Mouse (Mus musculus) left cerebral cortex, adult 8-10 months (tissue): ENCODE measurements around the gene Slc16a12. TPM values are rescaled to one million over a fixed set of nuclear protein-coding genes. Genes with fewer than 3 reads are reported as not detected.
A peak's percentile ranks its signal among the peaks of the same experiment; 100 is the strongest.
"Not testable (repeated sequence)": the region's sequence is repeated elsewhere in the genome, so short reads cannot be mapped to it uniquely, and the experiment has no call there.

ENCODE experiments used
- DNase-seq, 2 experiments: peaks; one replicate each; pipeline ENCODE4 v3.0.0; 2022; ENCODE audit warnings: low spot score in 2 of 2
- total RNA-seq, 4 experiments: library from RNA; stranded (reverse); gene quantifications; 2 replicates each; pipeline ENCODE4 v1.2.4; 2022

Gene Slc16a12
- total RNA-seq, 4 experiments from 2014 or later: 3.4 to 6.5 (median 3.6) TPM

DNA sequence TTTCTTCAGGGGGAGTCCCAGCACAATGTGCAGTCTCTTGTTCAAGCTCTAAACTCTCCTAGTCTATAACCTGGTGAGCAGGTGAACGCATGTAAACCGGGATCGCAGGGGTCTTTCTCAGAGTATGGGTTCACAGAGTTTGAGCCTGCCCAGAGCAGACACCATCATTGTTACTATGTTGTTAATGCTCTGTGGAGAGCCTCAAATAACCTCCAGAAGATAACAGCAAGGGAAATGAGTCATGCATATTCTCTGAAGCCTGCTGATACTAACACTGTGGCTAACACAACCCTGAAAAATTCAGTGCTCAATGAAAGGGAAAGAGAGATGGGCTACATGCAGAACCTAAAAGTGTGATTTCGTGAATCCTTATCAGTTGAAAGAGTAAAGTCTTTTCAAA lies 68.7 kb downstream of the Slc16a12 start:
- no peak for DNase-seq

DNA sequence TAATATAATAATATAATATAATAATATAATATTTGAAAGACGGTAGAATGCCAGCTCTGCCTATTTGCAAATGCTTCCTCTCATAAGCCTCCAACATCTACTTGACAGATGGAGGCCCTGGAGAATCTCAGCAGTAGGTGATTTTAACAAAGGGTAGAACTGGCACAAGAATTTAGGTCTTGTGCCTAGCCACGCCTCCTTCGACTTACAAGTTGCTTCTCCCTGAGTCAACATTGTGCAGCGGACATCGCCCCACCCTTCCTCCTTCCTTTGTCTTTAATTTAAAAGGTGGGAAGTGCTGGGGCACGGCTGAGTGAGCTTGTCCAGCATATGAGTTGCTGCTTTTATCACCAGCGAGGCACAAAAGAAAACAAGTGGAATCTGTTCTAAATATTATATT lies 73.6 kb downstream of the Slc16a12 start:
- no peak for DNase-seq

- peak; percentile 12 to 25 for DNase-seq
These were observed 81.0 kb downstream of the Slc16a12 start for GRCm38 (mm10) chr19:34666127-34666526.

DNA sequence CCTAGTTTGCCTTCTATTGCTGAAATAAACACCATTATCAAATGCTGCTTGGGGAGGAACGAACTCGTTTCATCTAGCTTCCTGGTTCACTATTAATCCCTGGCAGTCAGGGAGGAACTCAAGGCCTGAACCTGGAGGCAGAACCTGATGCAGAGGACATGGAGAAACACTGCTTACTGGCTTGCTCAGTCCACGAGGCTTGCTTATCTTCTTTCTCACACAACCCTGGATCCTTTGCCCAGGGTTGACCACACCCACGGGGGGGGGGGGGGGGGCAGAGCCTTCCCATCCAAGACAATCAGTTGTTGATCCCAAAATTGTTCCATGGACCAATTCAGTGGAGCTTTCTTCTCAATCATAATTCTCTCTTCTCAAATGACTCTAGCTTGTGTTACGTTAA lies 84.3 kb downstream of the Slc16a12 start:
- DNase-seq: no peak

DNA sequence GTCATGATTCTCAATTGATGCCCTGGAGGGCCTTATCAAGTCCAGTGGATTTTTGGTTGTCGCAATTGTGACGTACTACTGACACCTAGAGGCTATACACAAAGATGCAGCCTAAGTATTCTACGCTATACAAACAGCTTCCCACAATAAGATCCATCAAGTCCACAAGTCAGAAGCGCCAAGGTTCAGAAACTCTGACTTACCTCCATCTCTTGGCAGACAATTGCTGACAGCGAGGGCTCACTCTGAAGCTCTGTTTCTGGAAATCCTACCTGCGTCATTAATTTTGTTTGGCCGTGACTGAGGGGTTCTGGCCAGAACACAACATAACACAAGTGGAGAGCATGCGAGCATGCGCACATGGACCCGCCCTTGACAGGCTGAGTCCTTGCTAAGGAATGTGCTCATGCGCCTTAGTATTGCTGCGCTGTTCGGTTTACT lies 85.0 kb downstream of the Slc16a12 start:
- DNase-seq: peak; percentile 26 to 37

DNA sequence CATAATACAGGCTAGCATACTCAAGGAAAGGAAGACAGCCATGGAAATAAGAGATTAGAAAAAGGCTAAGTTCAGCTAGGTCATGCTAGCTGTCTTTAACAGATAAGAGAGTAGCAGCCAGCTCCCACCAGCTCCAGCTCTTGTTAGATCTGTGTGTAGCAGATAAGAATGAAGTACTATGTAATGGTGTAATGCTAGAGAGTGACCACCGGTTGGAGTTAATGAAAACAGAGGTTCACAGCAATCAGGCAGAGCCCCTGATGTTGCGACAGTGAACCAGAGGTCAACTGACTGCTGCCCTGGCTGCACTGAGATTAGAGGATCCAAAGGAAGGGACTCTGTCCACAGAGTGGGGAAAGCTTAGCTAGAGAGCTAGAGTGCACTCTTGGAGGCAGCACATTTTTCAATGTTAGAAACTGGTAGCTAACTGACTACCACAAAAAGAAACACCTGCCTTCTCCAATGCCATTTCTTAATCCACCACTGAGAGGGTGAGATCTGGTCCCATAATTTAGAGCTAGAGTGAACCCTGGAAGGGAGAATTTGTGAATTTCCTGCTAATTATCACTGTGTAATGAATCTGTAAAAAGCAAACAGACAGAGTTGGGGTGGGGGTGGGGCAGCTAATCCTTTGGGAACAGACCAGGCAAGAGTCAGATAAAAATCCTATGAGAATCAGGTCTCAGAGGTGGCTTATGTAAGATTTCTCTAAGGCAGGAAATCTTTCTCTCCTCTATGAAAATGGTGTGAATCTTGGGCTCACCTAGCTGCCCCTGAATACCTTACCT lies 90.4 kb downstream of the Slc16a12 start:
- no peak for DNase-seq

- DNase-seq: no peak
These were observed 91.8 kb downstream of the Slc16a12 start for GRCm38 (mm10) chr19:34655227-34655805.

- DNase-seq: no peak
These were observed 96.1 kb downstream of the Slc16a12 start for GRCm38 (mm10) chr19:34650997-34651396.

GRCm38 (mm10) chr19:34650276-34650675 lies 96.8 kb downstream of the Slc16a12 start:
- DNase-seq: no peak

GRCm38 (mm10) chr19:34647630-34648029 lies 99.5 kb downstream of the Slc16a12 start:
- not testable (repeated sequence) for DNase-seq

- DNase-seq: no peak
These were observed 104.5 kb downstream of the Slc16a12 start for GRCm38 (mm10) chr19:34642616-34643015.

- no peak for DNase-seq
These were observed 106.5 kb downstream of the Slc16a12 start, which contains the start of the genes Ifit1bl2 and Ifit1 for GRCm38 (mm10) chr19:34640623-34641022. Gene Ifit1bl2 (minus strand): TSS chr19:34640743. Gene Ifit1 (plus strand): TSS chr19:34640871.

DNA sequence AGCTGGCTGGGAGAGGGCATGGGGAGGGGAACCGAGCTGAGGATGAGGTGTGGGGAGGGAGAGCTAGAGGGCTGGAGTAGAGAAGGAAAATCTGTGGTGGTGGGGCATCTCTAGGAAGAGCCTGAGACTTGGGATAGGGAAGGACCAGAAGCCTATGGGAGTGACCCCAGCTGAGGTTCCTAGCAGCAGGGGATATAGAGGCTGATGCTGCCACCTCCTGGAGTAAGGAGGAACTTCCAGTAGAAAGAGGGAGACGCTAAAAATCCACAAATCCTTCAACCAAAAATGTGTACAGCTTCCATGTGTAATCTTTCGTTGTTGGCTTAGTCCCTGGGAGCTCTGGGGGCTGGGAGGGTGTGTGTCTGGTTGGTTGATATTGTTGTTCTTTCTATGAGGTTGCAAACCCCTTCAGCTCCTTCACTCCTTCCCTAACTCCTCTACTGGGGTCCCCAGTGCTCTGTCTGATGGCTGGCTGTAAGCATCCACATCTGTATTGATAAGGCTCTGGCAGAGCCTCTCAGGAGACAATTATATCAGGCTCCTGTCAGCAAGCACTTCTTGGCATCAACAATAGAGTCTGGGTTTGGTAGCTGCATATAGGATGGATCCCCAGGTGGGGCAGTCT lies 110.0 kb downstream of the Slc16a12 start:
- peak; percentile 13 to 30 for DNase-seq

DNA sequence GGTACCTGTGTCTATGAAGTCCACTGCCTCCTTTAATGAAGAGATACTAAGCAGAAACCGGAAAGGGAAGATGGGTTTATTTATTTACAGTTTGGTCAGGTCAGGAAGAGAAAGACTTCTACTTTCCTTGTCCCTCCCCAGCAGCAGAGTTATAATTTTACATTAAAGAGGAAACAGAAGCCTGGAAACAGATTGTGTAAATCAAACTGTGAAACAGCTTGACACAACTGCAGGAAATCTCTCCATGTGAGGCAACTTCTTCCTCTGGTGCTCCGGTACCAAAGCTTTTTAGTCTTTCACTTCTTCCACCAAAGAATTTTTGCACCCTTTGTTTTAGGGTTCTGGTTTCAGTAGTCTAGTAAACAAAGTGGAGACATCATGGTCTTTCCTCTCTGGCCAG lies 113.6 kb downstream of the Slc16a12 start:
- DNase-seq: no peak

GRCm38 (mm10) chr19:34631487-34631886 lies 115.6 kb downstream of the Slc16a12 start:
- no peak for DNase-seq

DNA sequence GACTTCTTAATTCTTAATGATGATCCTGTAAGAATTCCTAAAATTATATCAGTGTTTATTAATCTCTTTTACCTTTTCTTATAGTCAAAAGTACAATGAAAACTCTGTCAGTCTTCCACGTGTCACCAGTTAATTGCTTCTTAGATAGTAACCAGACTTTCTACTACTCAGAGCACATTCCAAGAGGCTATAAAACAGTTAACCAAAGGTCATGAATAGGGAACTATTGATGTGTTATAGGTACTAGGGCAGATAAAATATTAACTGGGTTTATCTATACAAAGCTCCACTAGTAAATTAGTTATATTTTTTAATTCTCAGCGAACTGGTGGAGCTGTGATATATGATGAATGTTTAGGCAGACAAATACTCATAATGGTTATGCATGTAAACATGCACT lies 119.6 kb downstream of the Slc16a12 start:
- DNase-seq: no peak

DNA sequence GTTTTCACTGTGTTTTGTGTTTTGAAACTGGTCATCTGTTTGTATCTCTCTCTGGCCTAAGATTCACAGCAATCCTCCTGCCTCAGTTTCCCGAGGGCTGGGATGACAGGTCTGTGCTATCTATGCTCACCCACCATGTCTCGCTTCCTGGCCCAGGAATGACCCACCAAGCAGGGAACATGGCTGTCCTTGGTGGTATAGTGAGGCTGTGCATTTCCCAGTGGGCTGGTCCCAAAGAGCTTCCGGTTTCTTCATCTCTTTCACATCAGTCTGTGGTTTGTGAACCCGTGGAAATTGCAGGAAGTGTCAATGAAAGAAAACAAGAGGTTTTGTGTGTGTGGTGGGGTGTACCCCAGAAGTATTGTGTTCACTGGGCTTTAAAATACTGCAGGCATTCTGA lies 122.4 kb downstream of the Slc16a12 start:
- no peak for DNase-seq

GRCm38 (mm10) chr19:34623781-34624180 lies 123.3 kb downstream of the Slc16a12 start:
- no peak for DNase-seq

DNA sequence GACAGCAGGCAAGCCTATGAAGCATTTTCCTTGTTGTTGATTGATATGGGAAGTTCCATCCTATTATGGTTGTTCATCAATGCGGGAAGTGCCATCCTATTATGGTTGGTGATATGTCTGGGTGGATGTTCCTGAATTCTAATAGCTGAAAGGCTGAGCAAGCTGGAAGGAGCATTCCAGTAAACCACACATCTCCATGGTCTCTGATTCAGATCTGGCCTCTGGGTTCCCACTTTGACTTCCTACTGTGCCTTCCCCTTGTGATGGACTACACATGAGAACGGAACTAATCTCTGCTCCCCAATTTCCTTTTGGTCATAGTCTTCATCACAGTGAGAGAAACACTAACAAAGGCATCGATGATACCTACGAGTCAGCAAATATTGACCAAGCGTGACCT lies 126.2 kb downstream of the Slc16a12 start:
- no peak for DNase-seq
